In genomic region chr11:49246523-49246922, GRCm38 (mm10) we compare ENCODE assay signal across 18 mouse cellular contexts. TPM values are rescaled to one million over a fixed set of nuclear protein-coding genes. Genes with fewer than 3 reads are reported as not detected.
A peak's percentile ranks its signal among the peaks of the same experiment; 100 is the strongest.
DNase-seq lines count a peak whose midpoint lies in the region; ATAC-seq and TF ChIP-seq lines count a peak whose summit lies in the region.
"Had no signal": no experiment of that assay in that cellular context is flagged by ENCODE, and none has a peak within 500 bp of the region (broad histone marks: within the 10 kb centered on the region; RNA-seq: fewer than 3 reads in every experiment).

No protein-coding gene starts in this region.

- DNase-seq in heart, adult 2 months: no peak
- no peak for DNase-seq in lung, embryonic 14.5 days
- DNase-seq in lung, adult 18-20 months: no peak
- DNase-seq in urinary bladder, postnatal 4 days (ENCODE audit: low spot score in 2 of 2): no peak
- DNase-seq in thymus, postnatal 36 days: no peak
- DNase-seq: left cerebral cortex, postnatal 4 days had no signal

- H3K9me3 ChIP-seq in heart, embryonic 14.5 days (ENCODE audit: control insufficient read depth, low read length): no peaks in the 10 kb centered on the region
- no peaks in the 10 kb centered on the region for H3K9me3 ChIP-seq in lung, embryonic 14.5 days (ENCODE audit: low read depth, low read length)
- no peaks in the 10 kb centered on the region for H3K9me3 ChIP-seq in liver, embryonic 16.5 days (replicated peaks; ENCODE audit: control insufficient read depth, low read length)
- H3K9me3 ChIP-seq: hindbrain, embryonic 12.5 days; neural tube, embryonic 13.5 days had no signal

- H3K4me1 ChIP-seq in heart, embryonic 14.5 days (ENCODE audit: control insufficient read depth in 2 of 2, insufficient read depth in 2 of 2, low read length in 2 of 2): peaks cover 20 to 42% of the 10 kb centered on the region in 2 experiments
- H3K4me1 ChIP-seq in heart, adult 2 months (ENCODE audit: control insufficient read depth, insufficient read depth, low read length): peaks cover 24% of the 10 kb centered on the region
- H3K4me1 ChIP-seq in lung, embryonic 14.5 days (ENCODE audit: insufficient read depth): peaks cover 15% of the 10 kb centered on the region
- peaks cover 42% of the 10 kb centered on the region for H3K4me1 ChIP-seq in bone marrow macrophage, adult 2 months (ENCODE audit: control insufficient read depth, insufficient read depth, low read length)
- H3K4me1 ChIP-seq in liver, embryonic 16.5 days (ENCODE audit: control insufficient read depth, low read depth, low read length): peaks cover 70% of the 10 kb centered on the region

- 82% methylated on average over 4 of the region's 4 CpGs for WGBS in heart, embryonic 14.5 days
- 82% methylated on average over 4 of the region's 4 CpGs for WGBS in heart, adult 2 months
- WGBS in lung, embryonic 14.5 days: 81% methylated on average over 4 of the region's 4 CpGs
- WGBS in liver, embryonic 16.5 days (ENCODE audit: insufficient replicate concordance): 62% methylated on average over 4 of the region's 4 CpGs

- ATAC-seq in heart, embryonic 14.5 days (ENCODE audit: insufficient number of reproducible peaks, insufficient read depth, low FRiP score, low read depth): no peak
- no peak for ATAC-seq in lung, embryonic 14.5 days (ENCODE audit: insufficient read depth)
- no peak for ATAC-seq in liver, embryonic 16.5 days (ENCODE audit: low read depth)

- no peak overlapping the region for H3K27ac ChIP-seq in heart, embryonic 14.5 days (replicated peaks in 1 of 2; ENCODE audit: control insufficient read depth in 1 of 2, insufficient read depth in 1 of 2, low read depth in 2 of 2, low read length in 2 of 2)
- no peak overlapping the region; the same call in 1 of the 2 replicates for H3K27ac ChIP-seq in heart, adult 2 months
- no peak overlapping the region for H3K27ac ChIP-seq in lung, embryonic 14.5 days (ENCODE audit: low read depth)
- H3K27ac ChIP-seq in bone marrow macrophage, adult 2 months (ENCODE audit: insufficient read depth, low read depth, low read length): 0 out of 2 replicates have a peak overlapping the region, but pooled peaks have one; percentile 96
- H3K27ac ChIP-seq in liver, embryonic 16.5 days (ENCODE audit: low read length): peak overlapping the region; percentile 95; the same call in 1 of the 2 replicates
- H3K27ac ChIP-seq: hindbrain, embryonic 12.5 days; neural tube, embryonic 13.5 days had no signal

- H3K4me3 ChIP-seq in heart, embryonic 14.5 days (ENCODE audit: control insufficient read depth in 1 of 2, insufficient read depth in 1 of 2, low read depth in 1 of 2, low read length in 2 of 2): no peak overlapping the region
- no peak overlapping the region for H3K4me3 ChIP-seq in heart, adult 2 months
- no peak overlapping the region for H3K4me3 ChIP-seq in lung, embryonic 14.5 days (ENCODE audit: low read depth, low read length)
- H3K4me3 ChIP-seq in bone marrow macrophage, adult 2 months (ENCODE audit: insufficient read depth, low read length): peak overlapping the region; percentile 23
- H3K4me3 ChIP-seq in liver, embryonic 16.5 days (ENCODE audit: low read depth, low read length): peak overlapping the region; percentile 50
- H3K4me3 ChIP-seq: hindbrain, embryonic 12.5 days; neural tube, embryonic 13.5 days had no signal

- H3K9ac ChIP-seq in heart, embryonic 14.5 days (ENCODE audit: low read length): no peak overlapping the region
- no peak overlapping the region for H3K9ac ChIP-seq in heart, adult 2 months (ENCODE audit: low read depth, low read length)
- no peak overlapping the region for H3K9ac ChIP-seq in lung, embryonic 14.5 days
- no peak overlapping the region for H3K9ac ChIP-seq in liver, embryonic 16.5 days (ENCODE audit: low read depth, low read length)
- H3K9ac ChIP-seq: hindbrain, embryonic 12.5 days had no signal

- intact Hi-C loops in heart, adult 2 months (cut with DNase I): no loop called here

- H3K27me3 ChIP-seq in heart, embryonic 14.5 days (ENCODE audit: control insufficient read depth, insufficient read depth, low read length): no peaks in the 10 kb centered on the region
- H3K27me3 ChIP-seq in heart, adult 2 months (ENCODE audit: control insufficient read depth, insufficient read depth, low read length): no peaks in the 10 kb centered on the region
- H3K27me3 ChIP-seq in lung, embryonic 14.5 days (ENCODE audit: insufficient read depth, low read length): no peaks in the 10 kb centered on the region
- no peaks in the 10 kb centered on the region for H3K27me3 ChIP-seq in liver, embryonic 16.5 days (ENCODE audit: control insufficient read depth, insufficient read depth, low read depth, low read length)
- H3K27me3 ChIP-seq: hindbrain, embryonic 12.5 days; neural tube, embryonic 13.5 days had no signal

- H3K79me2 ChIP-seq in heart, adult 2 months (replicated peaks; ENCODE audit: control insufficient read depth, insufficient read depth, low read length): 0 out of 2 replicates have a peak, but pooled peaks cover 2% of the 10 kb centered on the region

- no peak for TF ChIP-seq CTCF in heart, adult 2 months (IDR thresholded peaks at IDR 0.05)
- no peak for TF ChIP-seq CTCF in lung, embryonic 14.5 days (IDR thresholded peaks at IDR 0.05; ENCODE audit: low read depth)
- no peak for TF ChIP-seq CTCF in bone marrow macrophage, adult 2 months (IDR thresholded peaks at IDR 0.05; ENCODE audit: low read depth, low read length)

- TF ChIP-seq POLR2A in heart, adult 2 months (IDR thresholded peaks at IDR 0.05; ENCODE audit: insufficient read depth, low read depth, low read length): no peak
- TF ChIP-seq POLR2A in bone marrow macrophage, adult 2 months (IDR thresholded peaks at IDR 0.05; ENCODE audit: borderline replicate concordance, low read depth, low read length): no peak

- H3K36me3 ChIP-seq in heart, embryonic 14.5 days (ENCODE audit: control insufficient read depth, insufficient read depth, low read length): no peaks in the 10 kb centered on the region
- peaks cover 8% of the 10 kb centered on the region for H3K36me3 ChIP-seq in heart, adult 2 months (ENCODE audit: control insufficient read depth, insufficient read depth, low read length)
- H3K36me3 ChIP-seq in lung, embryonic 14.5 days (ENCODE audit: insufficient read depth): no peaks in the 10 kb centered on the region
- no peaks in the 10 kb centered on the region for H3K36me3 ChIP-seq in liver, embryonic 16.5 days (ENCODE audit: control insufficient read depth, insufficient read depth)
- H3K36me3 ChIP-seq: hindbrain, embryonic 12.5 days; neural tube, embryonic 13.5 days had no signal

- TF ChIP-seq EP300 in heart, adult 2 months (IDR thresholded peaks at IDR 0.05; ENCODE audit: insufficient read depth, low read depth, low read length): no peak

- H3K4me2 ChIP-seq in heart, embryonic 14.5 days (ENCODE audit: low read length): peak overlapping the region; percentile 85; the same call in 1 of the 2 replicates
- peak overlapping the region; percentile 65; the same call in 1 of the 2 replicates for H3K4me2 ChIP-seq in lung, embryonic 14.5 days
- H3K4me2 ChIP-seq in liver, embryonic 16.5 days (ENCODE audit: low read depth, low read length): peak overlapping the region; percentile 98

RNA-seq across cellular contexts. Expression of gene Mgat1, which starts 2.5 kb away (rescaled TPM):
- 38.3 and 43.5 TPM in 2 replicates for polyA plus RNA-seq in heart, embryonic 14.5 days (2014; fragmentation: Nextera tagmentation; extraction: Ambion mirVana)
- total RNA-seq in heart, adult 2 months (2021): 10 to 100 TPM; 59.2 to 72.3 TPM
- polyA plus RNA-seq in heart, adult 2 months (2012; rRNA removed): 74.4 and 86.4 TPM in 2 replicates
- 59.3 and 60.0 TPM in 2 replicates for polyA plus RNA-seq in lung, embryonic 14.5 days (2014; fragmentation: Nextera tagmentation; extraction: Ambion mirVana)
- polyA plus RNA-seq in bone marrow macrophage, adult 2 months (2012; ENCODE audit: insufficient read depth, insufficient read length, missing spikeins): 76.3 and 89.8 TPM in 2 replicates
- 41.5 TPM in 2 replicates for polyA plus RNA-seq in liver, embryonic 16.5 days (2015; fragmentation: Nextera tagmentation; extraction: Ambion mirVana)

RNA-seq across cellular contexts. Expression of gene Olfr1393, which starts 31.6 kb away (rescaled TPM):
- 0.18 and 0.35 TPM in 2 replicates for polyA plus RNA-seq in heart, embryonic 14.5 days (2014; fragmentation: Nextera tagmentation; extraction: Ambion mirVana)
- total RNA-seq in heart, adult 2 months (2021): under 1 TPM; 0.39 TPM
- 1.8 and 2.1 TPM in 2 replicates for polyA plus RNA-seq in heart, adult 2 months (2012; rRNA removed)
- polyA plus RNA-seq in lung, embryonic 14.5 days (2014; fragmentation: Nextera tagmentation; extraction: Ambion mirVana): not detected in 2 replicates
- polyA plus RNA-seq in bone marrow macrophage, adult 2 months (2012; ENCODE audit: insufficient read depth, insufficient read length, missing spikeins): not detected in 2 replicates
- 0.06 TPM in 1 of 2 replicates, not detected in the other for polyA plus RNA-seq in liver, embryonic 16.5 days (2015; fragmentation: Nextera tagmentation; extraction: Ambion mirVana)
- total RNA-seq: adrenal gland, adult 18-20 months; granulocyte monocyte progenitor cell, adult 5-6 weeks; layer of hippocampus, adult 18-20 months had no signal
- polyA plus RNA-seq: C2C12; erythroblast, embryonic 14.5 days; hindbrain, embryonic 12.5 days; neural tube, embryonic 13.5 days had no signal

RNA-seq across cellular contexts. Expression of gene Olfr1392, which starts 38.6 kb away (rescaled TPM):
- not detected in 2 replicates for polyA plus RNA-seq in heart, embryonic 14.5 days (2014; fragmentation: Nextera tagmentation; extraction: Ambion mirVana)
- total RNA-seq in heart, adult 2 months (2021): not detected
- 0.08 TPM in 1 of 2 replicates, not detected in the other for polyA plus RNA-seq in heart, adult 2 months (2012; rRNA removed)
- polyA plus RNA-seq in lung, embryonic 14.5 days (2014; fragmentation: Nextera tagmentation; extraction: Ambion mirVana): not detected in 2 replicates
- not detected in 2 replicates for polyA plus RNA-seq in bone marrow macrophage, adult 2 months (2012; ENCODE audit: insufficient read depth, insufficient read length, missing spikeins)
- not detected in 2 replicates for polyA plus RNA-seq in liver, embryonic 16.5 days (2015; fragmentation: Nextera tagmentation; extraction: Ambion mirVana)
- total RNA-seq: granulocyte monocyte progenitor cell, adult 5-6 weeks had no signal
- polyA plus RNA-seq: C2C12; erythroblast, embryonic 14.5 days; hindbrain, embryonic 12.5 days; neural tube, embryonic 13.5 days had no signal

RNA-seq across cellular contexts. Expression of gene Zfp62, which starts 43.4 kb away (rescaled TPM):
- polyA plus RNA-seq in heart, embryonic 14.5 days (2014; fragmentation: Nextera tagmentation; extraction: Ambion mirVana): 30.3 and 32.2 TPM in 2 replicates
- 10 to 100 TPM; 23.9 to 28.9 TPM for total RNA-seq in heart, adult 2 months (2021)
- 2.9 and 8.2 TPM in 2 replicates for polyA plus RNA-seq in heart, adult 2 months (2012; rRNA removed)
- polyA plus RNA-seq in lung, embryonic 14.5 days (2014; fragmentation: Nextera tagmentation; extraction: Ambion mirVana): 42.0 and 42.8 TPM in 2 replicates
- polyA plus RNA-seq in bone marrow macrophage, adult 2 months (2012; ENCODE audit: insufficient read depth, insufficient read length, missing spikeins): 28.4 and 30.8 TPM in 2 replicates
- 11.1 and 11.7 TPM in 2 replicates for polyA plus RNA-seq in liver, embryonic 16.5 days (2015; fragmentation: Nextera tagmentation; extraction: Ambion mirVana)

RNA-seq across cellular contexts. Expression of gene Olfr10, which starts 58.0 kb away (rescaled TPM):
- polyA plus RNA-seq in heart, embryonic 14.5 days (2014; fragmentation: Nextera tagmentation; extraction: Ambion mirVana): not detected in 2 replicates
- not detected for total RNA-seq in heart, adult 2 months (2021)
- not detected in 2 replicates for polyA plus RNA-seq in heart, adult 2 months (2012; rRNA removed)
- not detected in 2 replicates for polyA plus RNA-seq in lung, embryonic 14.5 days (2014; fragmentation: Nextera tagmentation; extraction: Ambion mirVana)
- not detected in 2 replicates for polyA plus RNA-seq in bone marrow macrophage, adult 2 months (2012; ENCODE audit: insufficient read depth, insufficient read length, missing spikeins)
- not detected in 2 replicates for polyA plus RNA-seq in liver, embryonic 16.5 days (2015; fragmentation: Nextera tagmentation; extraction: Ambion mirVana)
- total RNA-seq: adrenal gland, adult 18-20 months; granulocyte monocyte progenitor cell, adult 5-6 weeks; layer of hippocampus, adult 18-20 months; left cerebral cortex, postnatal 4 days had no signal
- polyA plus RNA-seq: C2C12; cortical plate, adult 2 months; erythroblast, embryonic 14.5 days; frontal cortex, adult 2 months; hindbrain, embryonic 12.5 days; neural tube, embryonic 13.5 days had no signal

Comparison
In these comparisons a context has a peak if more than half of its experiments do, and no peak if none do; other contexts are left out.
1. H3K27ac ChIP-seq: peak in bone marrow macrophage, adult 2 months (single experiment) and liver, embryonic 16.5 days (single experiment); none in heart, embryonic 14.5 days (0 of 2), heart, adult 2 months (single experiment) and lung, embryonic 14.5 days (single experiment).
2. H3K4me3 ChIP-seq: peak in bone marrow macrophage, adult 2 months (single experiment) and liver, embryonic 16.5 days (single experiment); none in heart, embryonic 14.5 days (0 of 2), heart, adult 2 months (single experiment) and lung, embryonic 14.5 days (single experiment).
3. Peak in every context shown above with its lines, with median percentiles within 50 percentile points of each other: H3K4me2 ChIP-seq.